Mouse (Mus musculus) cortical plate, adult 2 months (tissue): ENCODE results near the gene Spock2.

ENCODE experiments used
- CTCF ChIP-seq: fragments of 200-500 bp; IDR thresholded peaks from 2 replicates; pipeline ENCODE4 v1.5.1; 2011; ENCODE audit warnings: mild to moderate bottlenecking, control low read depth, low read length; ENCODE audit not compliant: insufficient read depth; ENCODE audit errors: extremely low read depth
- POLR2A ChIP-seq: fragments of 200-500 bp; IDR thresholded peaks from 2 replicates; pipeline ENCODE4 v1.6.1; 2011; ENCODE audit warnings: mild to moderate bottlenecking, low read length, control low read depth; ENCODE audit not compliant: insufficient read depth; ENCODE audit errors: extremely low read depth

DNA sequence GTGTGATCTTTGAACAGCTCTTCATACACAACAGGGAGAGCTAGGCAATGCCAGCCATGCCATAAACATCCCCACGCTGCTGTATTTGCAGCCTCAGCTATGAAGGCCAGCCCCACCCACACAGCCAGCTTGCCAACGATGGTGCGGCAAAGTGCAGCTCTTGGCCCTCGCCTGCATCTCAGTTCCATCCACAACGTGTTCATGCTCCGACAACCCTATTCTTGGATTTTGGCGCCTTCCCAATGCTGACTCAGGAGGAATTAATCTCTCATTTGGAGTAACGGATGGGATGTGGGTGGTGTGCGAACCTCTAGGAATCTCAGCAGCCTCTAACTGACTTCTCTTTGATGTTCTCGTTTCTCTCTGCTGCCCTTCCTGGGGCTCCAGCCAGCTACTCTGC, 67.0 kb downstream of the Spock2 start:
- TF ChIP-seq POLR2A (no peak), CTCF (no peak)
